ENCODE assay signal across 7 mouse cellular contexts in the genomic region with DNA sequence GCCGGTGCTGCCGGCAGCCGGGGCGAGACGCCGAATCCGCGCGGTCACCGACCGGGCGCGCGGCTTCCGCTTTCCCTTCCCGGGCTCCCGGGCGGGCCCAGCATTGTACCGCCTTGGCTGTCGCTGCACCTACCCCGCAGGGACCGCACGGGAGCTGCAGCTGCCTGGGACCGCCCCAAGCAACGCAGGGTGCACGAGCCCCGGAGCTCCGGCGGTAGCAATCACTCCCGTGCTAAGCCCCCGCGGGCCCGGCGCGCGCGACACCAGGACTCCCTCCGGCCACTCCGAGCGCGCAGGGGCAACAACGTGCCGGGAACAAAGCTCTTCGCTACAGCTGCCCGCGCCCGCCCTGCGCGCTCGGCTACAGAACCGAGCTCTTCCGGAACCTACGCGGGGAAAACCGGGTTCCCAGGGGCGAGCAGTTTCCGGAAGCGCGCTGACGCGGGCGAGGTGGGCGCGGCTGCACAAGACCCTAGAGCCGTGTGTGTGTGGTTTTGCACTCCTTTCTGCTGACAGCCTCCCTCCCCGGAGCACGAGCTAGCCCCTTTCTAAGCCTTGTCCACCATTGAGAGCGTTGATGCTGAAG. TPM values are rescaled to one million over a fixed set of nuclear protein-coding genes. Genes with fewer than 3 reads are reported as not detected.
DNase-seq lines count a peak whose midpoint lies in the region; ATAC-seq and TF ChIP-seq lines count a peak whose summit lies in the region.

Gene Panx1 (minus strand): TSS at position 395 of the 586 bp plus-strand sequence.

- peak; percentile 91 for ATAC-seq in limb, embryonic 14.5 days (ENCODE audit: low FRiP score, low read depth)
- peak; percentile 95 for ATAC-seq in midbrain, embryonic 15.5 days (replicated peaks)

- TF ChIP-seq POLR2A in heart, adult 2 months (IDR thresholded peaks at IDR 0.05; ENCODE audit: insufficient read depth, low read depth, low read length), result 0 out of 2 replicates have a peak, but pooled peaks have one; percentile 27
- 0 out of 2 replicates have a peak, but pooled peaks have one; percentile 54 for TF ChIP-seq POLR2A in limb, embryonic 14.5 days (IDR thresholded peaks at IDR 0.05; ENCODE audit: borderline replicate concordance, extremely low read depth, insufficient read depth, insufficient read length)
- TF ChIP-seq POLR2A in spleen, adult 2 months (IDR thresholded peaks at IDR 0.05; ENCODE audit: low read depth, low read length), result peak; percentile 78

- no peaks in the 10 kb centered on the region for H3K9me3 ChIP-seq in limb, embryonic 14.5 days (ENCODE audit: control insufficient read depth, low read length)
- no peaks in the 10 kb centered on the region for H3K9me3 ChIP-seq in midbrain, embryonic 15.5 days

- peak within 1 kb of the TSS; percentile 70 for H3K9ac ChIP-seq in heart, adult 2 months (ENCODE audit: low read depth, low read length)
- H3K9ac ChIP-seq in limb, embryonic 14.5 days (ENCODE audit: low read depth, low read length, severe bottlenecking), result peak within 1 kb of the TSS; percentile 89
- H3K9ac ChIP-seq in midbrain, embryonic 15.5 days, result peak within 1 kb of the TSS; percentile 97

- peak within 1 kb of the TSS; percentile 84 for H3K4me3 ChIP-seq in heart, adult 2 months
- peak within 1 kb of the TSS; percentile 91 for H3K4me3 ChIP-seq in limb, embryonic 14.5 days (replicated peaks; ENCODE audit: low read length)
- peak within 1 kb of the TSS; percentile 94 for H3K4me3 ChIP-seq in midbrain, embryonic 15.5 days
- H3K4me3 ChIP-seq in spleen, adult 2 months (ENCODE audit: extremely low read depth, insufficient read depth, insufficient read length), result peak within 1 kb of the TSS; percentile 79

- TF ChIP-seq EP300 in heart, adult 2 months (IDR thresholded peaks at IDR 0.05; ENCODE audit: insufficient read depth, low read depth, low read length), result no peak

- no peak for TF ChIP-seq CTCF in heart, adult 2 months (IDR thresholded peaks at IDR 0.05)
- TF ChIP-seq CTCF in spleen, adult 2 months (IDR thresholded peaks at IDR 0.05; ENCODE audit: extremely low read depth, insufficient read depth, insufficient read length, insufficient replicate concordance), result no peak

- H3K36me3 ChIP-seq in heart, adult 2 months (ENCODE audit: control insufficient read depth, insufficient read depth, low read length), result no peaks in the 10 kb centered on the region
- H3K36me3 ChIP-seq in limb, embryonic 14.5 days (ENCODE audit: control insufficient read depth, insufficient read depth, low read length), result no peaks in the 10 kb centered on the region
- no peaks in the 10 kb centered on the region; the same call in 1 of the 2 replicates for H3K36me3 ChIP-seq in midbrain, embryonic 15.5 days (replicated peaks)
- no peaks in the 10 kb centered on the region for H3K36me3 ChIP-seq in spleen, adult 2 months (ENCODE audit: control insufficient read depth, insufficient read depth, low read length)

- peak within 1 kb of the TSS; percentile 77 for H3K27ac ChIP-seq in heart, adult 2 months
- peak within 1 kb of the TSS; percentile 85 for H3K27ac ChIP-seq in limb, embryonic 14.5 days (replicated peaks; ENCODE audit: low read depth, low read length)
- H3K27ac ChIP-seq in midbrain, embryonic 15.5 days, result peak within 1 kb of the TSS; percentile 97
- peak within 1 kb of the TSS; percentile 89 for H3K27ac ChIP-seq in spleen, adult 2 months (ENCODE audit: insufficient read depth, low read length)

- H3K4me2 ChIP-seq in limb, embryonic 14.5 days (replicated peaks; ENCODE audit: low read depth, low read length, severe bottlenecking), result peak within 1 kb of the TSS; percentile 79
- H3K4me2 ChIP-seq in midbrain, embryonic 15.5 days, result peak within 1 kb of the TSS; percentile 57

- intact Hi-C loops in heart, adult 2 months (cut with DNase I), result no loop called here

- WGBS in heart, adult 2 months, result under 1% methylated on average over 67 of the region's 68 CpGs
- under 1% methylated on average over 60 of the region's 68 CpGs for WGBS in limb, embryonic 14.5 days
- WGBS in midbrain, embryonic 15.5 days, result under 1% methylated on average over 63 of the region's 68 CpGs
- WGBS in spleen, adult 2 months, result under 1% methylated on average over 67 of the region's 68 CpGs

- no peaks in the 10 kb centered on the region for H3K79me2 ChIP-seq in heart, adult 2 months (replicated peaks; ENCODE audit: control insufficient read depth, insufficient read depth, low read length)

- peaks cover 3% of the 10 kb centered on the region for H3K4me1 ChIP-seq in heart, adult 2 months (ENCODE audit: control insufficient read depth, insufficient read depth, low read length)
- peaks cover 13% of the 10 kb centered on the region for H3K4me1 ChIP-seq in limb, embryonic 14.5 days (ENCODE audit: control insufficient read depth, insufficient read depth, low read length)
- peaks cover 41% of the 10 kb centered on the region for H3K4me1 ChIP-seq in midbrain, embryonic 15.5 days
- peaks cover 7% of the 10 kb centered on the region; the same call in 1 of the 2 replicates for H3K4me1 ChIP-seq in spleen, adult 2 months (ENCODE audit: control insufficient read depth, insufficient read depth, insufficient read length)

- DNase-seq in adrenal gland, adult (ENCODE audit: inconsistent age in 2 of 2, low spot score in 1 of 2), result peak; percentile 64 to 84
- peak; percentile 82 for DNase-seq in embryo, embryonic 9.5 days (ENCODE audit: extremely low spot score)
- DNase-seq in heart, adult 2 months, result peak; percentile 79 to 84
- peak; percentile 46 for DNase-seq in kidney, adult 18-20 months
- DNase-seq in limb, embryonic 14.5 days (ENCODE audit: low spot score), result peak; percentile 72
- DNase-seq in spleen, adult 2 months (ENCODE audit: low read depth in 1 of 2, low spot score in 2 of 2), result peak; percentile 72 to 81

- H3K27me3 ChIP-seq in heart, adult 2 months (ENCODE audit: control insufficient read depth, insufficient read depth, low read length), result no peaks in the 10 kb centered on the region
- H3K27me3 ChIP-seq in limb, embryonic 14.5 days (ENCODE audit: control insufficient read depth, insufficient read depth, low read length), result no peaks in the 10 kb centered on the region
- no peaks in the 10 kb centered on the region for H3K27me3 ChIP-seq in midbrain, embryonic 15.5 days (replicated peaks)
- no peaks in the 10 kb centered on the region for H3K27me3 ChIP-seq in spleen, adult 2 months (ENCODE audit: control insufficient read depth, insufficient read depth, low read length)

RNA-seq across cellular contexts. Expression of gene Panx1, which starts in this region (rescaled TPM):
- 1 to 10 TPM; 3.8 to 4.5 TPM for total RNA-seq in heart, adult 2 months (2021)
- 5.6 and 6.0 TPM in 2 replicates for polyA plus RNA-seq in heart, adult 2 months (2012; rRNA removed)
- 41.7 and 52.8 TPM in 2 replicates for polyA plus RNA-seq in limb, embryonic 14.5 days (2012; rRNA removed)
- 49.5 and 52.5 TPM in 2 replicates for polyA plus RNA-seq in limb, embryonic 14.5 days (2014; fragmentation: Nextera tagmentation; extraction: Ambion mirVana)
- 207 and 233 TPM in 2 replicates for polyA plus RNA-seq in midbrain, embryonic 15.5 days (2015; fragmentation: Nextera tagmentation; extraction: Ambion mirVana)
- 52.9 and 69.7 TPM in 2 replicates for polyA plus RNA-seq in spleen, adult 2 months (2012; rRNA removed)

Comparison
In these comparisons a context has a peak if more than half of its experiments do, and no peak if none do; other contexts are left out.
1. Peak in every context shown above with its lines: DNase-seq, ATAC-seq, H3K4me3 ChIP-seq and H3K27ac ChIP-seq.
2. POLR2A ChIP-seq: peak in every context shown above with its lines; median percentile 78 in spleen, adult 2 months; 54 in limb, embryonic 14.5 days; 27 in heart, adult 2 months.